Mouse (Mus musculus) midbrain, embryonic 12.5 days (tissue): ENCODE results near the gene Tom1l2. TPM values are rescaled to one million over a fixed set of nuclear protein-coding genes. Genes with fewer than 3 reads are reported as not detected.
A peak's percentile ranks its signal among the peaks of the same experiment; 100 is the strongest.

Experiments used
- ATAC-seq: fragments of 200-750 bp; cut with Nextera tagmentation; 2 replicates; pipeline ENCODE4 v1.8.0; 2017; ENCODE audit warnings: low read depth, moderate TSS enrichment, moderate library complexity; ENCODE audit not compliant: low FRiP score
- H3K27ac ChIP-seq: fragments of 300-500 bp; sonication (generic); replicated peaks from 2 replicates; pipeline ENCODE4 v1.5.1; 2016; ENCODE audit warnings: mild to moderate bottlenecking
- H3K27me3 ChIP-seq: fragments of 300-500 bp; sonication (generic); 2 replicates; pipeline ENCODE4 v1.6.1; 2016; ENCODE audit warnings: mild to moderate bottlenecking
- H3K36me3 ChIP-seq: fragments of 300-500 bp; sonication (generic); 2 replicates; pipeline ENCODE4 v1.6.1; 2016
- H3K4me1 ChIP-seq: fragments of 300-500 bp; sonication (generic); 2 replicates; pipeline ENCODE4 v1.6.1; 2016
- H3K4me2 ChIP-seq: fragments of 300-500 bp; sonication (generic); replicated peaks from 2 replicates; pipeline ENCODE4 v1.6.1; 2016; ENCODE audit warnings: mild to moderate bottlenecking, moderate library complexity
- H3K4me3 ChIP-seq: fragments of 300-500 bp; sonication (generic); 2 replicates; pipeline ENCODE4 v1.5.1; 2016; ENCODE audit warnings: mild to moderate bottlenecking
- H3K9ac ChIP-seq: fragments of 300-500 bp; sonication (generic); replicated peaks from 2 replicates; pipeline ENCODE4 v1.6.1; 2016; ENCODE audit warnings: mild to moderate bottlenecking, moderate library complexity
- H3K9me3 ChIP-seq: fragments of 300-500 bp; sonication (generic); 2 replicates; pipeline ENCODE4 v1.6.1; 2016; ENCODE audit warnings: mild to moderate bottlenecking
- WGBS: fragments of 180-500 bp; shearing (Covaris S2); methylation state at CpG from one replicate; pipeline ENCODE4 v1.1.7; 2016; 5-methylcytosine and 5-hydroxymethylcytosine counted together
- polyA plus RNA-seq: library from polyadenylated mRNA; unstranded; fragments of >200 nt; fragmentation: Nextera tagmentation; extraction: Ambion mirVana; gene quantifications from 2 replicates; pipeline ENCODE4 v1.2.1, GENCODE M21; 2016

The Tom1l2 gene
- polyA plus RNA-seq, 1 experiment from 2014 or later, result 33.3 TPM

DNA sequence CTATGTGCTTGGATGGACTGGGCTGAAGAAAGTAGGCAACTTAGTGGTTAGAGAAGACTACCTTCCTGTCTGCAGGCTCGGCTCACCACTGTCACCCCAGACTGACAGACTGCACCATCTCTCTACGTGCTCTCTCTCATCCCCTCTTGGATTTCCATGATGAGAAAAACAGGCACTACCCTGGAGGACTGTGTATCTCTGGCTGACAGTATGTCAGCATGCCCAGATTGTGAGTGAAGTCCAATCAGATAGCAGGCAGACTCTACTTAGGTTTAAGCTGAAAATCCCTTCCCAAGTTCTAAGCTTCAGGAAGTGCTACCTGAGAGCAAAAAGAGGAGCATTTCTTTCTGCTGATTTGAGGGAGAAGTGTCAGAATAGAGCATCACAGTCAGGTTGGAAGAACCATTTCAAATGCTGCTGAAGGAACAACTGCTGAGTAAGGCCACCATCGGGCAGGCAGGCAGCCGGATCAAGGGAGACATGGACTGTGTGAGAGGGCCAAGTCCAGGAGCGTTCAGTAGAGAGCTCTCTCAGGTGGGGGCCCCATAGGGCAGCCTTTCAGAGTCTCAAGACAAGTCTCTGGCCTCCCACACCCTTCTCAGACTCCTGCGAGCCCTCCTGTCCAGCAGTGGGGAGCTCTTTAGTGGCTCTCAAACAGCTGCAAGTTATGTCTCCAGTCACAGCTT lies 76.2 kb downstream of the Tom1l2 start:
- Histone ChIP-seq H3K36me3 (no peaks in the 10 kb centered on the region), H3K27me3 (no peaks in the 10 kb centered on the region), H3K9ac (no peak overlapping the region), H3K4me1 (peaks cover 4% of the 10 kb centered on the region; the same call in 1 of the 2 replicates), H3K9me3 (no peaks in the 10 kb centered on the region), H3K4me2 (no peak overlapping the region), H3K4me3 (no peak overlapping the region), H3K27ac (no peak overlapping the region)
- no peak for ATAC-seq
- WGBS, result 82% methylated on average over 6 of the region's 6 CpGs

DNA sequence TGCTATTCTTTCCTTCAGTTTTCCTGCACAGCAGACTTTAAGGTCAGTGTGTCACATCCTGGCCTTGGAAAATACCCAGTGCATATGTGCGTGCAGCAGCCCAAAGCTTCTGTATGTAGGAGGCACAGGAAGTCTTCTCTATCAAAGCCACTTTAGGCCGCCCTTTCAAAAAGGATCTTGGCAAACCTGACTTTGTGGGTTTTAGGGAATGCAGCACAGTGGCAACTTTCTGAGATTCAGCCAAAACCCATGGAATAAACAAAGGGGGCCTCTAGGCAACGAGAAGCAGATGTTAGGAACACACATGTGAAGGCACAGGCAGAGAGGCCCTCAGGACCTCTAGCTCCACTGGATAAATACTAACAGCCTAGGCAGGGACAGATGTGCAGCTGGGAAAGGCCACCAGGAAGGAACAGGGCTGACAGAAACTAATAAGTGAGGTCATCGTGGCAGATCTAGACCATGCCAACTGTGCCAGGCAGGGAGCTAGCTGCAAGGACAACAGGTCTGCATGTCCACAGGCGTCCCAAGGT lies 79.4 kb downstream of the Tom1l2 start:
- H3K36me3 ChIP-seq, result no peaks in the 10 kb centered on the region
- no peak for ATAC-seq
- no peaks in the 10 kb centered on the region for H3K9me3 ChIP-seq
- no peak overlapping the region for H3K9ac ChIP-seq
- WGBS, result 79% methylated on average over 5 of the region's 5 CpGs
- H3K27ac ChIP-seq, result no peak overlapping the region; the same call in 1 of the 2 replicates
- H3K27me3 ChIP-seq, result no peaks in the 10 kb centered on the region
- H3K4me3 ChIP-seq, result no peak overlapping the region
- no peak overlapping the region for H3K4me2 ChIP-seq
- peaks cover 3% of the 10 kb centered on the region; the same call in 1 of the 2 replicates for H3K4me1 ChIP-seq

DNA sequence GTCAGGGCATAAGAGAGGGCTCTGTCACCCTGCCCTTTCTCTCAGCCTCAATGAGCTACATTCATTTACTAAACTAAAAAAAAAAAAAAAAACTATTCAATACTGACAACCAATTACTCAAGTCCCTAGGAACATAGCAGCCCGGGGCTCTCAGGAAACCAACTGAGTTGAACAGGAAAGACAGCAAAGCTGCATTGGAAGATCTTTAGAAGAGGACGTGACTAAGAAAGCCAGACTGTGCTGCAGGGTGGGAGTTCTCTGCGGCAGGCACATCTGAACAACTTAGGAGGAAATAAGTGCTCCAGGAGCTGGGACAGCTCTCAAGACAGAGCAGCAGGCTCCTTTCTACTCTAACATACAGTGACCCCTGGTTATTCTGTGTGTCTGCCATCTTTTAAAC lies 84.1 kb downstream of the Tom1l2 start:
- H3K9me3 ChIP-seq, result no peaks in the 10 kb centered on the region
- no peak overlapping the region for H3K9ac ChIP-seq
- no peaks in the 10 kb centered on the region for H3K27me3 ChIP-seq
- no peak overlapping the region for H3K4me2 ChIP-seq
- no peaks in the 10 kb centered on the region for H3K36me3 ChIP-seq
- no peak overlapping the region for H3K27ac ChIP-seq
- no peak for ATAC-seq
- peaks cover 18% of the 10 kb centered on the region for H3K4me1 ChIP-seq
- 64% methylated on average over 3 of the region's 3 CpGs for WGBS
- H3K4me3 ChIP-seq, result no peak overlapping the region

DNA sequence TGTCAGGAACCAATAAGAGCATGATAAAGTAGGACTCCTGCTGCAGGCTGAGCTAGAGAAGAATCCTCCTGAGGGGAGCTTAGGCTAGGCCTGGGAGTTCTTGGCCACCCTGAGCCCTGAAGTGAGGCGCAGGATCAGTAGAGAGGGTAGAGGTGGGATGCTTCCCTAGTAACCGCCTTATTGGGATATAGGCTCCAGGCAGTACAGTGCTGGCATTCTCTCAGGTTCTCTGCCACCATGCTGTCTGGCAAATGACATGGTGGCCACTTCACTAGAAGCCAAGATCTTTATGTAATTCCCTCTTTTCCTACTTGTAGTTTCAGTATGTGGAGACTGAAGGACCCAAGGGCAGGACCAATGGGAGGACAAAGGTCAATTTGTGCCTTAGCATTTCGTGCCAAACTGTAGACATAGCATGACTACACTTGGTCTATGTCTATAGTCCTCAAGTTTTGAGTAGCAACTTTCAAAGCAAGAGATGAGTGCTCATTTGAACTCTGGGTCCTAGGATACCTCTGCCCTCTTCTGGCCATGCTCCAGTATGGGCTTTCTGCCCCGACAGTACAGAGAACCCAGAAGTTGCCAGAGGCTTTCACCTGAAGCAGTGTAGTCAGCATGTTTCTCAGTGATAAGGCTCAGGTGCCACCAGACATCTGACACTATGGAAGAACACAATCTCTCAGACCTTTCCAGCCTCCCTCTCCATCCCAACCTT lies 87.3 kb downstream of the Tom1l2 start:
- H3K36me3 ChIP-seq, result 0 out of 2 replicates have a peak, but pooled peaks cover 5% of the 10 kb centered on the region
- H3K9ac ChIP-seq, result no peak overlapping the region
- 85% methylated on average over 4 of the region's 4 CpGs for WGBS
- H3K4me1 ChIP-seq, result peaks cover 21% of the 10 kb centered on the region
- no peak overlapping the region for H3K4me2 ChIP-seq
- H3K9me3 ChIP-seq, result no peaks in the 10 kb centered on the region
- H3K27me3 ChIP-seq, result no peaks in the 10 kb centered on the region
- no peak overlapping the region for H3K27ac ChIP-seq
- no peak overlapping the region for H3K4me3 ChIP-seq
- no peak for ATAC-seq

DNA sequence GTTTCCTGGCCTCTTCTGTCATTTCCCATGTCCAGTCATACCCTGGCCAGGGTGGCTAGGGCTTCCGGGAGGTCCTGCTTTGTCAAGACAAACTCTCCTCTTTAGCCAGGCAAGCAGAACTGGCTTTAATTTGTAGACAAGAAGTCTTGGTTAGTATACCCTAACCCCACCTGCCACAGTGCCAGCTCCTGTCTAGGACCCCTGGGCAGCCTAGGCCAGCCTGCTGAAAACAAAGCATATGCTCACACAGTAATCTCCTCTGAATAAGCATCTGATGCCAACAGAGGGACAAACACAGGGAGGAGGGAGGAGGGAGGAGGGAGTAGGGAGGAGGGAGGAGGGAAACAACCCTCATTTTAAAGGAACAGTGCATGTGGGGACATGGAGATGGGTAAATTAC lies 88.1 kb downstream of the Tom1l2 start:
- H3K9me3 ChIP-seq, result no peaks in the 10 kb centered on the region
- ATAC-seq, result no peak
- H3K27me3 ChIP-seq, result no peaks in the 10 kb centered on the region
- no peak overlapping the region for H3K4me3 ChIP-seq
- 0 out of 2 replicates have a peak, but pooled peaks cover 5% of the 10 kb centered on the region for H3K36me3 ChIP-seq
- WGBS, result 77% methylated on average over 1 of the region's 1 CpGs
- peaks cover 21% of the 10 kb centered on the region for H3K4me1 ChIP-seq
- H3K9ac ChIP-seq, result no peak overlapping the region
- no peak overlapping the region for H3K4me2 ChIP-seq
- no peak overlapping the region for H3K27ac ChIP-seq

DNA sequence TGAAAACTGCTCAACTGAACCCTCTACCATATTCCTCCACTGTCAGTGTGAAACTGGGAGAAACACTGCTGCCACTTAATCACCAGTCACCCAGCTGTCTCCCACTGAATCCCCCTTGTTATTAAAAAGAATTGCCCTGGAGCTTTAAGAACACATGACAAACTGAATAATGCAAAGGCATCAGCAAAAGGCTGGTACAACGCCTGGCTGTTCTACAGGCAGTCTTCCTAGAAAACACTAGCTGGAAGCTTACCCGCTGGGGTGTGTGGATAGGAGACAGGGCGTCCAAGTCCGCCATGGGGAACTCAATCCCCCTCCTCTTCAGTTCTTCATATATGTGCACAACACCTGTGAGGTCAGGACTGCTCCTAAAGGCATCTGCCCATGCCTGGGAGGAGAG lies 90.3 kb downstream of the Tom1l2 start:
- Histone ChIP-seq H3K9ac (no peak overlapping the region), H3K9me3 (no peaks in the 10 kb centered on the region), H3K4me2 (no peak overlapping the region), H3K4me1 (peaks cover 18% of the 10 kb centered on the region), H3K27me3 (no peaks in the 10 kb centered on the region), H3K4me3 (no peak overlapping the region), H3K27ac (0 out of 2 replicates have a peak overlapping the region, but pooled peaks have one; percentile 25), H3K36me3 (0 out of 2 replicates have a peak, but pooled peaks cover 5% of the 10 kb centered on the region)
- WGBS, result 83% methylated on average over 4 of the region's 4 CpGs
- ATAC-seq, result no peak

DNA sequence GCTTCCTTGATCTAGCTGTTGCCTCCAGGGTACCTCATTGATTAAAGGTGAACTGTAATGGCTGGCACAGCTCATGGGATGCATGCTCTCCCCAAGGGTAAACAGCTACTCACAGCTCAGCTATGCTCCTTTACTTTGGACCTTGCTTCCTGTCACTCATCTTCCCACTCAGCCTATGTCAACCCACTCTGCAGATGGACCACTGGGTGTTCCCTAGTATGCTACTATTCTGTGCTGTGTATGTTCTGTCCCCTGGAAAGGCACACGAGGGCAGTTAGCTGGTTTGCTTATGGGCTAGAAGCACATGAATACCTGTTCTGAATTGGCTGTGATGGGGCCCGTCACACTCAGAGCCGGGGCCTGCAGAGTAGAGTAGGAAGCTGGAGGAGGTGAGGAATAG lies 92.0 kb downstream of the Tom1l2 start:
- 0 out of 2 replicates have a peak, but pooled peaks cover 8% of the 10 kb centered on the region for H3K36me3 ChIP-seq
- WGBS, result 93% methylated on average over 3 of the region's 3 CpGs
- H3K9me3 ChIP-seq, result no peaks in the 10 kb centered on the region
- no peaks in the 10 kb centered on the region for H3K27me3 ChIP-seq
- H3K4me2 ChIP-seq, result no peak overlapping the region
- no peak overlapping the region for H3K27ac ChIP-seq
- H3K9ac ChIP-seq, result no peak overlapping the region
- ATAC-seq, result no peak
- peaks cover 18% of the 10 kb centered on the region for H3K4me1 ChIP-seq
- H3K4me3 ChIP-seq, result no peak overlapping the region

DNA sequence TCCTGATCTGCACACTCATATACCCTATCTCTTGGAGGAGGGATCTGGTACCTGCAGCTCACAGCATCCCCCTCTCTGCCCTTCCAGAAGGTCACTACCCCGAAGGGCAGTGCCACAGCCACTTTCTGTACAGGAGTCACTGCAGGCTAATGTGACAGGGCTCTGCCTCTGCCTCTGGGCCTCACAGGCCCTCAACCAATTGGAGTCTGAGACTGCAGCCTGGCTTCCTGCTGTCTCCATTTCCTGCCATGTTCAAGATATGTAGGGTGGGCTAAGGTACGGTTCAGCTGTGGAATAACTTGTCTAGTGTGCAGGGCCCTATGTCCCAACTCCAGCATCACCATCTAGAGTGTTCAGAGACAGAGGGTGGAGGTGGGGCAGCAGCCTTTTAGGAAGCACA lies 95.0 kb downstream of the Tom1l2 start:
- no peak overlapping the region for H3K4me2 ChIP-seq
- H3K27me3 ChIP-seq, result no peaks in the 10 kb centered on the region
- 0 out of 2 replicates have a peak, but pooled peaks cover 8% of the 10 kb centered on the region for H3K36me3 ChIP-seq
- H3K4me1 ChIP-seq, result 0 out of 2 replicates have a peak, but pooled peaks cover 4% of the 10 kb centered on the region
- WGBS, result 83% methylated on average over 2 of the region's 2 CpGs
- no peak for ATAC-seq
- H3K4me3 ChIP-seq, result no peak overlapping the region
- no peak overlapping the region for H3K27ac ChIP-seq
- no peaks in the 10 kb centered on the region for H3K9me3 ChIP-seq
- H3K9ac ChIP-seq, result no peak overlapping the region

DNA sequence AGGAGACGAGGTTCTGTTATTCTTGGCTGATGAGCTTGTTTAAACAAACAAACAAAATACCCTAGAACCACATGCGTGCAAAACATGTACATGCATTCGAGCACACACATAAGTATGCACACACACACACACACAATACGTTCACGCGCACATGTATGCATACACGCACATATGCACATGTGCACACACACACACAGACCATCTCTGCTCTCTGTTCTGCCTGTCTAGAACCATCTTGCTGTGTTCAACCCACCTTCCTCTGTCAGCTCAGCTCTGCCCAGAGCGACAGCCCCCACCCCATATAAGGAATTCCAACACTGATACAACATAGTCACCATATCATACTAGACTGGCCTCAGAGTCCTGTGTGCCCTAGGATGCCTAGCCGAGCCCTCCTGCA lies 96.0 kb downstream of the Tom1l2 start:
- Histone ChIP-seq H3K9me3 (no peaks in the 10 kb centered on the region), H3K4me3 (no peak overlapping the region), H3K4me1 (0 out of 2 replicates have a peak, but pooled peaks cover 4% of the 10 kb centered on the region), H3K4me2 (no peak overlapping the region), H3K9ac (no peak overlapping the region), H3K36me3 (0 out of 2 replicates have a peak, but pooled peaks cover 8% of the 10 kb centered on the region), H3K27me3 (no peaks in the 10 kb centered on the region), H3K27ac (no peak overlapping the region)
- no peak for ATAC-seq
- 88% methylated on average over 9 of the region's 9 CpGs for WGBS

DNA sequence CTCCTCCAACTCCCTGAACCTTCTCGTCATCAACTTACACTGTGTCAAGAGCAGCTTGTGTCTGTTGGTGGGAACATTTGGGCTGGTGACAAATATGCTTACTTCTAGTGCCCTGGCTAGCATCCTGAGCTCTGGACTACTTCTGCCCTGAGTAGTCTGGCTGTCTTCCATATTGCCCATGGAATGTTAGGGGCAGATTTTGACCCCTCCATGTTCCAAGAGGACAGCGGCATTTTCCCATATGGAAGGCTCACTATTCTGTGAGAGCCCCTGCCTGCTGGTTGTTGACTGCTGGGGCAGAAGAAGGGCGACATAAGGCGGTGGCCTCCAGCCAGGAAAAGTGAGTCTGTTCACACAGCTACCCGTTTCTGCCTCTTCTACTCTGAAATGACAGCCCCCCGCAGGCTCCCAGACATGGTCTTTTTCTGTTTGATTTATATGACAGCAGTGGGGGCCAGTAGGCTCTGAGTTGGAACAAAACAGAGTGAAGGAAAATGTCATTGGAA lies 96.5 kb downstream of the Tom1l2 start:
- Histone ChIP-seq H3K4me3 (no peak overlapping the region), H3K27me3 (no peaks in the 10 kb centered on the region), H3K4me1 (0 out of 2 replicates have a peak, but pooled peaks cover 4% of the 10 kb centered on the region), H3K36me3 (0 out of 2 replicates have a peak, but pooled peaks cover 8% of the 10 kb centered on the region), H3K4me2 (no peak overlapping the region), H3K9ac (no peak overlapping the region), H3K9me3 (no peaks in the 10 kb centered on the region), H3K27ac (no peak overlapping the region)
- WGBS, result 79% methylated on average over 6 of the region's 6 CpGs
- no peak for ATAC-seq

DNA sequence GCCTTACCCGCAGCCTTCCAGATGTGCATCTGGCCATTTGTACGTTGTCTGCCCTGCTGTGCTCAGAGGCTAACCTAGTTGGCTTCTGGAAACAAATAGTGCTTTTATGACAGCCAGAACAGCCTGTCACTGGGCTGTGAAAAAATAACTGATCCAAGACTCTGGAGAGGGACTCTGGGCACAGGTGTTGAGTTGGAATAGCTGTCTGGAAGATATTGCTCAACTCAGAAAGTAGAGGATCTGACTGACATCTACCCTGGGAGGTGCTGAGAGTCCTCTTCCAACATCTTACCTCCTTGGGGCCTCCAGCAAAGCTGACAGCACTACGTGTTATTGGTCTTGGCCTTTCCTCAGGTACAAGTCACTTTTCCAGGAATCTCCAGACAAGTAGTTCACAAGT lies 97.1 kb downstream of the Tom1l2 start:
- no peak overlapping the region for H3K27ac ChIP-seq
- H3K4me1 ChIP-seq, result 0 out of 2 replicates have a peak, but pooled peaks cover 4% of the 10 kb centered on the region
- no peaks in the 10 kb centered on the region for H3K9me3 ChIP-seq
- H3K36me3 ChIP-seq, result 0 out of 2 replicates have a peak, but pooled peaks cover 4% of the 10 kb centered on the region
- WGBS, result 91% methylated on average over 3 of the region's 3 CpGs
- H3K4me3 ChIP-seq, result no peak overlapping the region
- H3K4me2 ChIP-seq, result no peak overlapping the region
- no peak overlapping the region for H3K9ac ChIP-seq
- ATAC-seq, result no peak
- no peaks in the 10 kb centered on the region for H3K27me3 ChIP-seq

DNA sequence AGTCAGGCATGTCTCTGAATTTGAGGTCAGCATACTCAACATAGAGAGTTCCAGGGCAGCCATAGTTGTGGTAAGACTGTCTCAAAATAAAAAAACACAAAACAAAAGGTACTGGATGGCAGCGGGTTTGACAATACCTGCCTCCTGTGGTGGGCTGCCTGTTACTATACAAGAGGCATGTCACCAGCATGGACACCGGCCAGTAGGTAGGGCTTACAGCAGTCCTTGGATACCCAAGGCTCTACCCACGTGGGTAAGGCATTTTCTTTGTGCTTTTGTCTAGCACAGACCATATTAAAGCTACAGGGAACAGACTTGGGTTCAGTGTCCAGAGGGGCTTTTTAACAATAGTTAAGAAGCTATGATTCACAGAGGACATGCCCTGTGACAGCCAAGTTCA lies 97.5 kb downstream of the Tom1l2 start:
- WGBS, result 70% methylated on average over 3 of the region's 3 CpGs
- Histone ChIP-seq H3K4me1 (0 out of 2 replicates have a peak, but pooled peaks cover 4% of the 10 kb centered on the region), H3K4me3 (no peak overlapping the region), H3K27me3 (no peaks in the 10 kb centered on the region), H3K9ac (no peak overlapping the region), H3K27ac (no peak overlapping the region), H3K36me3 (0 out of 2 replicates have a peak, but pooled peaks cover 6% of the 10 kb centered on the region), H3K9me3 (no peaks in the 10 kb centered on the region), H3K4me2 (no peak overlapping the region)
- ATAC-seq, result no peak
